Mouse (Mus musculus) adrenal gland, adult 18-20 months (tissue): ENCODE results near the gene Olfr612. TPM values are rescaled to one million over a fixed set of nuclear protein-coding genes. Genes with fewer than 3 reads are reported as not detected.
"Not testable (repeated sequence)": the region's sequence is repeated elsewhere in the genome, so short reads cannot be mapped to it uniquely, and the experiment has no call there.

ENCODE experiments used
- DNase-seq, 2 experiments: peaks; one replicate each; pipeline ENCODE4 v3.0.0; 2021 to 2022; ENCODE audit warnings: low spot score in 2 of 2
- long read RNA-seq, 2 experiments: library from polyadenylated mRNA; stranded (forward); transcript quantifications; one replicate each; pipeline ENCODE4 v2.0.0; 2021
- microRNA-seq, 2 experiments: library from miRNA; unstranded; fragments of <30 nt; microRNA quantifications; one replicate each; pipeline ENCODE4 v1.2.0; 2021; ENCODE audit warnings: borderline number of aligned reads in 2 of 2
- total RNA-seq, 2 experiments: library from RNA; stranded (reverse); gene quantifications; 1 replicate in 1 of 2; 2 replicates in 1 of 2; pipeline ENCODE4 v1.2.3; 2021

The Olfr612 gene
- not detected for total RNA-seq
- long read RNA-seq, experiment 1: 0 reads
- long read RNA-seq, experiment 2: 0 reads

- not testable (repeated sequence) for DNase-seq
Observed at GRCm38 (mm10) chr7:103542617-103543016, at the start of gene Olfr612. TSS of gene Olfr612 (minus strand) at chr7:103542717.

DNA sequence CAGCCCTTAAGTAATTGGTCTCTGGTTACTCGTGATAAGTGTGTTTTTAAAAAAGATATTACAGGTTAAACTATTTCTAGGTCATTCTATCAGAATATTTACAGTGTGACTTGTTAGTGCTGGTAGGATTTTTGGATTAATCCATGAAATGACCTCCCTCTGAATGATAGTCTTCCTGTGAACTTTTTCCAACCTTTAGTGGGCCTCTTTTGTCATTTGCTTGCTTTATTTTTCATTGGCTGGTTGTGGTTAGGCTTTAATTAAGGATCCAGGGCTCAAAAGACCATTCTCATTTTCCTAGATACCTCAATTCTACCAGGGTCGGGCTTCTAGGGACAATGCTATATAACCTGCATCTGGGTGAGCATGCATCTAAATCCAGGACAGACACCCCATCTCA lies 47.3 kb upstream of the Olfr612 start, which contains the start of gene Olfr618:
Gene Olfr618, plus strand, starts transcription at position 301 of the 400 bp plus-strand sequence.
- no peak for DNase-seq

DNA sequence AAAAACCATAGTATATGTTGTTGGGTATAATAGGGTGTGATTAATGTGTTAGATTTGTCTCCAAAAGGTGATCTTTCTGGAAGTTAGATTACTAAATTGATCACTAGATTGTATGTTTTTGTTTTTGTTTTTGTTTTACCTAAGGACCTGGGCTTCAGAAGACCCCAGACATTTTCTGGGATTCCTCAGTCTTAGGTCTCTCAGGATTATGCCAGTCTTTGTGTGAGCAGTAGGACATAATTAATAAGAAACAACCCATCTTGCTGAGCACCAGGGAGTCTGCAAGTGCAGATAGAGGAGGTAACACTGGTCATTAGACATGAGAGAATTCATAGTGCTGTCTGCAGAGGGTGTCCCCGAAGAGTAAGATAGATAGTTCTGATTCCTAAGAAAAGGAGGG lies 30.2 kb upstream of the Olfr612 start, which contains the start of gene Olfr617:
Gene Olfr617, plus strand, starts transcription at position 301 of the 400 bp plus-strand sequence.
- DNase-seq: no peak

DNA sequence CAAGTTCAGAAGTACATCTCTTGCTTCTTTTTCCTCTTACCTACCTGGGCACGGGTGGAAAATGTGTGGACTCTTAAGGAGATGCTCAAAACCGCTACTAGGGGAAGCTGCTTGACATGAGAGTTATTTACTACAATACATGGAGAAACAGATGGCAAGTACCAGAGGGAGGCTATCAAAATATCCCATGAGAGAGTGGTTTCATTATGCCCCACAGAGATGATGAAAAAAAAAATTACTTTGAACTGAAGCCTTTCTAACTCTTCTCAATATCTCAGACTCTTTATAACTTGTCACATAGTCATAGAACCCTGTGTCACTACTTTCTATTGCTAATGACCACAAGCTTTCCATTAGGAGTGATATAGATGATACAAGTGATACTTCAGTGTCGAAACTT lies 26.5 kb upstream of the Olfr612 start, which contains the start of gene Olfr616:
Gene Olfr616, minus strand, starts transcription at position 101 of the 400 bp plus-strand sequence.
- DNase-seq: no peak

DNA sequence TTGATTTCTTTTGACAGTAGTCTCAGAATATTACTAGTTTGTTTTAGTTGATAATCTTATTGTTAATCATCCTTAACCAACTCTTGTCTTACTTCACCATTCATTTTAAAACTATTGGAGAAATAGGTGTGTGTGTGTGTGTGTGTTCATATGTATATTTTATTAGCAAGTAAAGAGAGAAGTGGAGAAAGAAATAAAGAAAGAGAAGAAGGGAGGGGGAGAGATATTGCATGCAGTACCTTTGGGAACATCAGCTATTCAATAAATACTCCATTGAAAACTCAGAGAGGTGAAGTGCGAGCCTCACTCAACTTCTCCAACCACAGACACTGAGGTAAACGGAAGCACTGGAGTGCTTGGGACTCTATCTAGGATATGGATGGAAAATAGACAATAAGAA lies 13.3 kb upstream of the Olfr612 start, which contains the start of gene Olfr615:
Gene Olfr615, plus strand, starts transcription at position 301 of the 400 bp plus-strand sequence.
- no peak for DNase-seq

DNA sequence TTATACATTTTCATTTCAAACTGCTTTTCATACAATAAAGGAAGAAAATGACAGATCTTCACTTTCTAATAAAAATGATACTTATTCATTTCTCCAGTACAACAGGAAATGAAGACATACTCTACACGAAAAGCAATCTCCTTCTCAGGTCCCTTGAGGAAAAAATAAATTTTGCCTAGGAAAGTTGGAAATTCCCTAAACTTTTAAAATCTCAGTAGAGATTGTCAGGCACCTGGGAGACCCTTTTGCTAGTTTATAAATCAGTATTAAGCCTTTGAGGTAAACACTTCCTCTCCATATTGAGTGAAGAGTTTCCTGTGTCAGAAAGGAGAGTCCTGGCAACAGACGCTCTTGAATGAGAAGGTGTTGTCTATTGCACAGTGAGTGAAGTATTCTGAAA lies 5.3 kb upstream of the Olfr612 start, which contains the start of gene Olfr613:
Gene Olfr613, plus strand, starts transcription at position 301 of the 400 bp plus-strand sequence.
- DNase-seq: no peak

DNA sequence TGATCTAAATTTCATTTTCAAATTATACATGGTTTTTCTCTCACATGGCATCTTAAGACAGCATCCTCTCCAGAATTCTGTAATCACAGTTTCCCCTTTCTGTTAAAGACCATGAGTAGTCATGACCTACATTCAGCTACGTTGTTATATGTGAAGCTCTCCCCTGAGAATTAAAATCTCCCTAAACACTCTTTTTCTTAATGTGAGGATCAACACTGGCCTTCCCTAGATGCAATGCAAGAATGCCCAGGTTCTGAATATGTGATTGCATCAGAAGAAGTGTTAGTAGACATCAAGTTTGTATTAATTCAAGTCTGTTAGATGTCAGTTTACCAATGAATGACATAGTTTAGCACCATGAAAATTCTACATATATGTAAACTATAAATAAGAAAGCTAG lies 21.8 kb downstream of the Olfr612 start, which contains the start of gene Olfr611:
Gene Olfr611, minus strand, starts transcription at position 101 of the 400 bp plus-strand sequence.
- DNase-seq: not testable (repeated sequence)

- DNase-seq: no peak
Observed at GRCm38 (mm10) chr7:103512022-103512421, 30.5 kb downstream of the Olfr612 start, which contains the start of gene Olfr610. TSS of gene Olfr610 (minus strand) at chr7:103512122.

DNA sequence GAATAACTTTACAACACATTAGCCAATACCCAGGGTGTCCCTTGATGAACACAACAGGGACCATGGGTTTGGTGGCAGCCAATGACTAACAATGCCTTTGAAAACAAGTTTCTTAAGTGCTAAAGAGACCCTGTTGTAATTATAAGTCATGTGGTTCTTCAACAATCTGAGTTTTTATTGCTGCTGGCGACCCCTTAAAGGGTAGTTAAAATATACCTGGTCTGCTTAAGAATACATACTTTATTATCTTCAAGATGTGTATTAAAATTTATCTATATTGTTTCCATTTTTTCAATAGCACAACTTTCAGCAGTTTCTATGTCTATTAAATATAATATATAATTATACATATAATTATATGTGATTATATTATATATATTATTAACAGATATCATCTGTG lies 44.6 kb downstream of the Olfr612 start, which contains the start of gene Olfr609:
Gene Olfr609, minus strand, starts transcription at position 101 of the 400 bp plus-strand sequence.
- DNase-seq: no peak

Small RNA genes within 50 kb of the gene (microRNA-seq; reads per million reads assigned to microRNA genes)
- gene Gm26506: 0 reads per million in 2 experiments

Other genes starting within 250 kb of the Olfr612 start
- gene Olfr596, start 237.1 kb downstream of the Olfr612 start, total RNA-seq: not detected
- gene Olfr597, start 226.4 kb downstream of the Olfr612 start, total RNA-seq: not detected
- not detected for gene Olfr598, start 219.1 kb downstream of the Olfr612 start, total RNA-seq
- not detected for gene Olfr599, start 206.8 kb downstream of the Olfr612 start, total RNA-seq
- not detected for gene Olfr600, start 193.0 kb downstream of the Olfr612 start, total RNA-seq
- not detected for gene Olfr601, start 180.1 kb downstream of the Olfr612 start, total RNA-seq
- not detected for gene Olfr603, start 156.5 kb downstream of the Olfr612 start, total RNA-seq
- gene Usp17lc, start 127.6 kb downstream of the Olfr612 start, total RNA-seq: not detected
- gene Olfr605, start 97.3 kb downstream of the Olfr612 start, total RNA-seq: not detected
- gene Olfr606, start 93.7 kb downstream of the Olfr612 start, total RNA-seq: not detected
- gene Olfr607, start 78.6 kb downstream of the Olfr612 start, total RNA-seq: not detected
- not detected for gene Olfr608, start 72.8 kb downstream of the Olfr612 start, total RNA-seq
- not detected for gene Olfr609, start 44.7 kb downstream of the Olfr612 start, total RNA-seq
- gene Olfr610, start 30.6 kb downstream of the Olfr612 start, total RNA-seq: not detected
- gene Olfr611, start 21.9 kb downstream of the Olfr612 start, total RNA-seq: not detected
- gene Olfr613, start 5.4 kb upstream of the Olfr612 start, total RNA-seq: not detected
- not detected for gene Olfr615, start 13.4 kb upstream of the Olfr612 start, total RNA-seq
- not detected for gene Olfr616, start 26.4 kb upstream of the Olfr612 start, total RNA-seq
- gene Olfr617, start 30.3 kb upstream of the Olfr612 start, total RNA-seq: not detected
- not detected for gene Olfr618, start 47.4 kb upstream of the Olfr612 start, total RNA-seq
- gene Olfr619, start 57.9 kb upstream of the Olfr612 start, total RNA-seq: not detected
- gene Olfr620, start 69.8 kb upstream of the Olfr612 start, total RNA-seq: not detected
- gene Olfr622, start 100.0 kb upstream of the Olfr612 start, total RNA-seq: not detected
- gene Olfr623, start 121.0 kb upstream of the Olfr612 start, total RNA-seq: not detected
- not detected for gene Olfr624, start 128.5 kb upstream of the Olfr612 start, total RNA-seq
- not detected for gene Olfr625-ps1, start 140.0 kb upstream of the Olfr612 start, total RNA-seq
- gene Olfr243, start 172.0 kb upstream of the Olfr612 start, total RNA-seq: not detected
- gene Olfr628, start 187.7 kb upstream of the Olfr612 start, total RNA-seq: not detected
- gene Olfr629, start 202.2 kb upstream of the Olfr612 start, total RNA-seq: not detected
- not detected for gene Olfr630, start 214.6 kb upstream of the Olfr612 start, total RNA-seq
- not detected for gene Olfr69, start 228.9 kb upstream of the Olfr612 start, total RNA-seq
- not detected for gene Olfr68, start 237.0 kb upstream of the Olfr612 start, total RNA-seq
- gene Olfr67, start 249.1 kb upstream of the Olfr612 start, total RNA-seq: not detected